Comparison of ENCODE assay signal across 8 mouse cellular contexts in genomic region chr1:33813868-33814794, GRCm38 (mm10). TPM values are rescaled to one million over a fixed set of nuclear protein-coding genes. Genes with fewer than 3 reads are reported as not detected.
DNase-seq lines count a peak whose midpoint lies in the region; ATAC-seq and TF ChIP-seq lines count a peak whose summit lies in the region.

Gene Zfp451 (minus strand): TSS chr1:33814595.

- H3K4me3 ChIP-seq in C2C12 (ENCODE audit: insufficient read depth, poor library complexity, severe bottlenecking), result peak within 1 kb of the TSS; percentile 87
- H3K4me3 ChIP-seq in erythroblast, embryonic 14.5 days (replicated peaks), result peak within 1 kb of the TSS; percentile 97
- peak within 1 kb of the TSS; percentile 82 for H3K4me3 ChIP-seq in heart, embryonic 13.5 days
- peak within 1 kb of the TSS; percentile 99 for H3K4me3 ChIP-seq in liver, embryonic 12.5 days
- H3K4me3 ChIP-seq in stomach, embryonic 15.5 days (replicated peaks), result peak within 1 kb of the TSS; percentile 96

- peak; percentile 98 for DNase-seq in brain, embryonic 14.5 days (ENCODE audit: low read depth)
- DNase-seq in kidney, postnatal 10 days, result peak; percentile 95
- peak; percentile 71 to 79 for DNase-seq in natural killer cell, adult 2 months (ENCODE audit: low spot score in 2 of 2)

- H3K9ac ChIP-seq in heart, embryonic 13.5 days, result peak within 1 kb of the TSS; percentile 96
- peak within 1 kb of the TSS; percentile 97 for H3K9ac ChIP-seq in liver, embryonic 12.5 days
- H3K9ac ChIP-seq in stomach, embryonic 15.5 days, result peak within 1 kb of the TSS; percentile 82

- TF ChIP-seq CTCF in C2C12 (IDR thresholded peaks at IDR 0.05; ENCODE audit: control insufficient read depth, insufficient read depth, insufficient read length), result no peak
- no peak; the same call in 1 of the 2 replicates for TF ChIP-seq CTCF in brain, embryonic 14.5 days (IDR thresholded peaks at IDR 0.05; ENCODE audit: borderline replicate concordance, extremely low read depth, insufficient read depth, insufficient read length)

- TF ChIP-seq POLR2A in brain, embryonic 14.5 days (IDR thresholded peaks at IDR 0.05; ENCODE audit: borderline replicate concordance, extremely low read depth, insufficient read depth, insufficient read length, poor library complexity, severe bottlenecking), result peak; percentile 91

- H3ac ChIP-seq in C2C12 (ENCODE audit: control insufficient read depth, insufficient read length, low read depth), result peak within 1 kb of the TSS; percentile 73

- no peaks in the 10 kb centered on the region for H3K27me3 ChIP-seq in C2C12 (ENCODE audit: control insufficient read depth, insufficient read depth, insufficient read length)
- no peaks in the 10 kb centered on the region for H3K27me3 ChIP-seq in erythroblast, embryonic 14.5 days (ENCODE audit: control insufficient read depth)
- no peaks in the 10 kb centered on the region for H3K27me3 ChIP-seq in heart, embryonic 13.5 days (replicated peaks)
- H3K27me3 ChIP-seq in liver, embryonic 12.5 days (replicated peaks), result no peaks in the 10 kb centered on the region
- H3K27me3 ChIP-seq in stomach, embryonic 15.5 days (replicated peaks), result no peaks in the 10 kb centered on the region

- H3K36me3 ChIP-seq in C2C12 (ENCODE audit: control insufficient read depth, insufficient read depth), result peaks cover 39% of the 10 kb centered on the region
- H3K36me3 ChIP-seq in erythroblast, embryonic 14.5 days (ENCODE audit: control insufficient read depth), result peaks cover 36% of the 10 kb centered on the region
- peaks cover 38% of the 10 kb centered on the region for H3K36me3 ChIP-seq in heart, embryonic 13.5 days
- H3K36me3 ChIP-seq in liver, embryonic 12.5 days, result peaks cover 33% of the 10 kb centered on the region
- peaks cover 7% of the 10 kb centered on the region; the same call in 1 of the 2 replicates for H3K36me3 ChIP-seq in stomach, embryonic 15.5 days

- peaks cover 46% of the 10 kb centered on the region for H3K79me3 ChIP-seq in C2C12 (ENCODE audit: low read depth)

- peaks cover 54% of the 10 kb centered on the region for H3K79me2 ChIP-seq in C2C12 (ENCODE audit: control insufficient read depth, insufficient read depth)

- peak within 1 kb of the TSS; percentile 83 for H3K4me2 ChIP-seq in heart, embryonic 13.5 days
- peak within 1 kb of the TSS; percentile 89 for H3K4me2 ChIP-seq in liver, embryonic 12.5 days
- H3K4me2 ChIP-seq in stomach, embryonic 15.5 days, result peak within 1 kb of the TSS; percentile 56

- WGBS in heart, embryonic 13.5 days, result under 1% methylated on average over 74 of the region's 85 CpGs
- WGBS in liver, embryonic 12.5 days (ENCODE audit: insufficient replicate concordance), result under 1% methylated on average over 84 of the region's 85 CpGs
- WGBS in stomach, embryonic 15.5 days, result under 1% methylated on average over 83 of the region's 85 CpGs

- H3K4me1 ChIP-seq in erythroblast, embryonic 14.5 days (ENCODE audit: control insufficient read depth), result peaks cover 27% of the 10 kb centered on the region
- peaks cover 21% of the 10 kb centered on the region for H3K4me1 ChIP-seq in heart, embryonic 13.5 days
- peaks cover 26% of the 10 kb centered on the region for H3K4me1 ChIP-seq in liver, embryonic 12.5 days
- peaks cover 14% of the 10 kb centered on the region for H3K4me1 ChIP-seq in stomach, embryonic 15.5 days

- H3K9me3 ChIP-seq in erythroblast, embryonic 14.5 days (ENCODE audit: control insufficient read depth, low read length), result no peaks in the 10 kb centered on the region
- no peaks in the 10 kb centered on the region for H3K9me3 ChIP-seq in heart, embryonic 13.5 days
- no peaks in the 10 kb centered on the region for H3K9me3 ChIP-seq in liver, embryonic 12.5 days (replicated peaks)
- no peaks in the 10 kb centered on the region for H3K9me3 ChIP-seq in stomach, embryonic 15.5 days

- peak within 1 kb of the TSS; percentile 93 for H3K27ac ChIP-seq in heart, embryonic 13.5 days (replicated peaks)
- H3K27ac ChIP-seq in liver, embryonic 12.5 days, result peak within 1 kb of the TSS; percentile 86
- H3K27ac ChIP-seq in stomach, embryonic 15.5 days, result peak within 1 kb of the TSS; percentile 92

- ATAC-seq in heart, embryonic 13.5 days (ENCODE audit: extremely low read depth, insufficient number of reproducible peaks, low FRiP score, low TSS enrichment), result peak; percentile 88
- ATAC-seq in liver, embryonic 12.5 days, result peak; percentile 89
- peak; percentile 91 for ATAC-seq in stomach, embryonic 15.5 days (ENCODE audit: insufficient read depth, low FRiP score, low read depth)

TF ChIP-seq in C2C12, 6 proteins besides CTCF, POLR2A, EP300 and RAD21:
- TF ChIP-seq USF1 (IDR thresholded peaks at IDR 0.05; ENCODE audit: low read depth) (no peak), CEBPB (IDR thresholded peaks at IDR 0.05; ENCODE audit: low read depth) (no peak), MAX (IDR thresholded peaks at IDR 0.05) (peak; percentile 98), MYOD1 (IDR thresholded peaks at IDR 0.05; ENCODE audit: control insufficient read depth, insufficient read length, low read depth) (no peak), FOSL1 (IDR thresholded peaks at IDR 0.05; ENCODE audit: insufficient read depth, low read length, poor library complexity, severe bottlenecking) (no peak)

RNA-seq across cellular contexts. Expression of gene Zfp451, which starts in this region (rescaled TPM):
- 5.3 TPM for polyA plus RNA-seq in C2C12 (2012; fragmentation: generic; extraction: Trizol)
- polyA plus RNA-seq in brain, embryonic 14.5 days (2012; rRNA removed), result 32.5 and 40.4 TPM in 2 replicates
- 0.13 and 0.28 TPM in 2 replicates for polyA plus RNA-seq in erythroblast, embryonic 14.5 days (2012)
- polyA plus RNA-seq in heart, embryonic 13.5 days (2015; fragmentation: Nextera tagmentation; extraction: Ambion mirVana), result 12.4 and 14.6 TPM in 2 replicates
- 12.6 and 13.2 TPM in 2 replicates for polyA plus RNA-seq in liver, embryonic 12.5 days (2016; fragmentation: Nextera tagmentation; extraction: Ambion mirVana)
- polyA plus RNA-seq in stomach, embryonic 15.5 days (2015; fragmentation: Nextera tagmentation; extraction: Ambion mirVana), result 20.2 and 21.0 TPM in 2 replicates

Comparison
In these comparisons a context has a peak if more than half of its experiments do, and no peak if none do; other contexts are left out.
1. Peak in every context shown above with its lines: DNase-seq, ATAC-seq, H3K4me3 ChIP-seq and H3K27ac ChIP-seq.